Mouse (Mus musculus): ENCODE measurements around the gene Galnt17.

- TF ChIP-seq EP300 (IDR thresholded peaks at IDR 0.05; ENCODE audit: insufficient read depth, low read depth, low read length) = no peak
- no peak for TF ChIP-seq CTCF (IDR thresholded peaks at IDR 0.05)
Observed at GRCm38 (mm10) chr5:131022396-131022993, 285.8 kb downstream of the Galnt17 start.
